Mouse (Mus musculus) heart, embryonic 12.5 days (tissue): Measurements from ENCODE around the gene Acadvl. TPM values are rescaled to one million over a fixed set of nuclear protein-coding genes. Genes with fewer than 3 reads are reported as not detected.

Source experiments
- ATAC-seq: fragments of 200-750 bp; cut with Nextera tagmentation; 2 replicates; pipeline ENCODE4 v1.8.0; 2017; ENCODE audit warnings: moderate TSS enrichment, moderate library complexity; ENCODE audit not compliant: insufficient number of reproducible peaks, low FRiP score
- H3K27ac ChIP-seq: fragments of 300-500 bp; sonication (generic); 2 replicates; pipeline ENCODE4 v1.5.1; 2016; ENCODE audit warnings: mild to moderate bottlenecking, moderate library complexity; ENCODE audit not compliant: poor library complexity, severe bottlenecking
- H3K27me3 ChIP-seq: fragments of 300-500 bp; sonication (generic); replicated peaks from 2 replicates; pipeline ENCODE4 v1.6.1; 2016; ENCODE audit warnings: mild to moderate bottlenecking, moderate library complexity
- H3K36me3 ChIP-seq: fragments of 300-500 bp; sonication (generic); 2 replicates; pipeline ENCODE4 v1.6.1; 2016; ENCODE audit warnings: mild to moderate bottlenecking, moderate library complexity
- H3K4me1 ChIP-seq: fragments of 300-500 bp; sonication (generic); replicated peaks from 2 replicates; pipeline ENCODE4 v1.6.1; 2016; ENCODE audit warnings: mild to moderate bottlenecking
- H3K4me2 ChIP-seq: fragments of 300-500 bp; sonication (generic); 2 replicates; pipeline ENCODE4 v1.6.1; 2016; ENCODE audit warnings: mild to moderate bottlenecking, moderate library complexity
- H3K4me3 ChIP-seq: fragments of 300-500 bp; sonication (generic); 2 replicates; pipeline ENCODE4 v1.5.1; 2016; ENCODE audit warnings: mild to moderate bottlenecking
- H3K9ac ChIP-seq: fragments of 300-500 bp; sonication (generic); 2 replicates; pipeline ENCODE4 v1.6.1; 2016; ENCODE audit warnings: mild to moderate bottlenecking, moderate library complexity
- H3K9me3 ChIP-seq: fragments of 300-500 bp; sonication (generic); replicated peaks from 2 replicates; pipeline ENCODE4 v1.6.1; 2016; ENCODE audit warnings: mild to moderate bottlenecking, moderate library complexity
- WGBS: fragments of 180-500 bp; shearing (Covaris S2); methylation state at CpG from one replicate; pipeline ENCODE4 v1.1.7; 2016; 5-methylcytosine and 5-hydroxymethylcytosine counted together
- polyA plus RNA-seq: library from polyadenylated mRNA; unstranded; fragments of >200 nt; fragmentation: Nextera tagmentation; extraction: Ambion mirVana; gene quantifications from 2 replicates; pipeline ENCODE4 v1.2.1, GENCODE M21; 2016

Gene Acadvl
- polyA plus RNA-seq, result 126 and 129 TPM in 2 replicates

DNA sequence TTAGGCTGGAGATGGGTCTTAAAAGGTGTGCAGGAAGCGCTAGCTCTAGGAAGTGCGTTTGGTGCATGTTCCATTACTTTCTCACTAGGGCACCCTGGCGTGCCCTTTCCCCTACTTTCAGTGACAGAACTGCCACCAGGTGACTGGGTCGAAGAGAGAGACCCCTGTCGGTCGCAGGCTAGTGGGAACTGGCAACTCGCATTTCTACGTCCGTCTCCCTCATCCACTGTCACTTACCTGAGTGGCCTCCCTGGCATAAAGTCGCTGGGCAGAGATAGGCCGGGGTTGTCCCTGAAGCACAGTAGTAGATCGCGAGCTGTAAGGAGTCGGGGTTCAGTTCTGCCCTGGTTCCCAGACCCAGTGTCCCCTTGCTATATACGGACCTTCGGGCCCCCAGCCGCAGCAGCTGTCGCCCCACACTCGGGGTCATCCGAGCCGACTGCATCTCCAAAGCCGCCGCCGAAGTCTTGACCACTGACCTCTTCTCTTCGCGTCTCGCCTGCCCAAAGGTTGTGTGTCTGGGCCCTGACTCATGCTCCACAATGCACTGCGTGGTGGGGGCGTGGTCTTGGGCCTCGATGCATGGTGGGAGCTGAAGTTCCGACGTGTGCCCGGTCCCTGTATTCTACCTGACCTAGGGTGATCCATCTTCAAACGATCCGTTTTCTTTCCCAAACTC, at the start of gene Acadvl:
TSS of gene Acadvl (minus strand) at position 532 of the 679 bp plus-strand sequence.
- H3K27me3 ChIP-seq, result no peaks in the 10 kb centered on the region
- H3K9me3 ChIP-seq, result no peaks in the 10 kb centered on the region
- peaks cover 39% of the 10 kb centered on the region for H3K36me3 ChIP-seq
- ATAC-seq, result peak; percentile 87
- peak within 1 kb of the TSS; percentile 86 for H3K9ac ChIP-seq
- peak within 1 kb of the TSS; percentile 85 for H3K27ac ChIP-seq
- H3K4me2 ChIP-seq, result peak within 1 kb of the TSS; percentile 85
- H3K4me1 ChIP-seq, result peaks cover 39% of the 10 kb centered on the region
- peak within 1 kb of the TSS; percentile 68 for H3K4me3 ChIP-seq
- WGBS, result under 1% methylated on average over 35 of the region's 35 CpGs

DNA sequence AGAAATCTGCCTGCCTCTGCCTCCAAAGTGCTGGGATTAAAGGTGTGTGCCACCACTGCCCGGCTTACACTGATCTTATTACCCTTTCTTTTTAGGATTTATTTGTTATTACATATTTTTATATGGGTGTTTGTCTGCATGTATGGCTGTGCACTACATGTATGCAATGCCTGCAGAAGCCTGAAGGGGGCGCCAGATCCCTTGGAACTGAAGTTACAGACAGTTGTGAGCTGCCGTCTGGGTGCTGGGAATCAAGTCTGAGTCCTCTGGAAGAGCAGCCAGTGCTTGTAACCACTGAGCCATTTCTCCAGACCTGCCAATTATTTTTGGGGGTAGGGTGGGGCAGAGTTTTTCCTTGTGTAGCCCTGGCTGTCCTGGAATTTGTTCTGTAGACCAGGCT, 47.8 kb upstream of the Acadvl start:
- ATAC-seq, result no peak
- peaks cover 29% of the 10 kb centered on the region for H3K4me1 ChIP-seq
- no peaks in the 10 kb centered on the region for H3K36me3 ChIP-seq
- H3K4me2 ChIP-seq, result no peak overlapping the region
- H3K27ac ChIP-seq, result no peak overlapping the region
- peaks cover 7% of the 10 kb centered on the region for H3K9me3 ChIP-seq
- H3K27me3 ChIP-seq, result no peaks in the 10 kb centered on the region
- H3K9ac ChIP-seq, result no peak overlapping the region
- no peak overlapping the region for H3K4me3 ChIP-seq
- 64% methylated on average over 3 of the region's 3 CpGs for WGBS

DNA sequence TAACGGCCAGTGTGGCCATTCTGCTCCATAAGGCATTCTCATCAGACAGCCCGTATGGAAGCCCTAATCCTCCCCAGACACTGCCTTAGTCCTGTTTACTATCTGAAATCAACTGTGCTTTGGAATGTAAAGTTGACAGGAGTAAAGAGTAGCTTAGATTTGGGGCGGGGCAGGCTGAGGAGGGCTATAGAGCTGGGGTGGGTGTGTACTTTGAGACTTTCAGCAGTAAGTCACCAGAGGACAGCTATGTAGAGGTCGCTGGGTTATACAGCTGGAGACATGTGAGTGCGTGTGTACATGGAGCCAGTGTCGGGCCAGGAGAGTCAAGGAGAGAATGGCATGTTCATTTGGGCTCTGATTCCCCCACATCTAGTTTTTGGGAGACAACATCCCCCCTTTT, 44.7 kb upstream of the Acadvl start:
- 37% methylated on average over 6 of the region's 6 CpGs for WGBS
- Histone ChIP-seq H3K9ac (no peak overlapping the region), H3K27me3 (peaks cover 14% of the 10 kb centered on the region), H3K4me3 (no peak overlapping the region), H3K9me3 (peaks cover 7% of the 10 kb centered on the region), H3K4me2 (no peak overlapping the region), H3K27ac (no peak overlapping the region), H3K4me1 (peaks cover 10% of the 10 kb centered on the region; the same call in 1 of the 2 replicates), H3K36me3 (no peaks in the 10 kb centered on the region)
- ATAC-seq, result no peak

DNA sequence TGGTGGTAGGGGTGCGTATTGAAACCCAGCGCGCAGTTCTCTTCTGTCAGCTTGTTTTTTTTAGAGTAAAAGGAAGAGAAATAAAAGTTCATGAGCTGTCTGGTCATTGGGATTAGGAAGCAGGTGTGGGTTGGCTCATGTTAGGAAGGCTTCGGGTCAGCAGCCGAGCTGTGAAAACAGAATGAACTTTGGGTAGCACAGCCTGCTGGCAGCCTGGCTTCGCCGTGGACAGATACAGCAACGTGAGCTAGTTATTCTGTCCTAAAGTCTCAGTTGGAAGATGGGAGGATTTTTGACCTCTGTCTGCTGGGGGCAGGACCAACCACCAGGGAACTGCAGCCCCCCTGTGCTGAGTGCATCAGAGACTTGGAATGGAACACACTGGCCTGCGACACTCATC, 42.6 kb upstream of the Acadvl start:
- Histone ChIP-seq H3K27ac (no peak overlapping the region), H3K4me2 (no peak overlapping the region), H3K9ac (no peak overlapping the region), H3K4me1 (peaks cover 10% of the 10 kb centered on the region; the same call in 1 of the 2 replicates), H3K27me3 (peaks cover 22% of the 10 kb centered on the region), H3K9me3 (peaks cover 3% of the 10 kb centered on the region; the same call in 1 of the 2 replicates), H3K36me3 (no peaks in the 10 kb centered on the region), H3K4me3 (no peak overlapping the region)
- WGBS, result 86% methylated on average over 9 of the region's 9 CpGs
- ATAC-seq, result no peak

DNA sequence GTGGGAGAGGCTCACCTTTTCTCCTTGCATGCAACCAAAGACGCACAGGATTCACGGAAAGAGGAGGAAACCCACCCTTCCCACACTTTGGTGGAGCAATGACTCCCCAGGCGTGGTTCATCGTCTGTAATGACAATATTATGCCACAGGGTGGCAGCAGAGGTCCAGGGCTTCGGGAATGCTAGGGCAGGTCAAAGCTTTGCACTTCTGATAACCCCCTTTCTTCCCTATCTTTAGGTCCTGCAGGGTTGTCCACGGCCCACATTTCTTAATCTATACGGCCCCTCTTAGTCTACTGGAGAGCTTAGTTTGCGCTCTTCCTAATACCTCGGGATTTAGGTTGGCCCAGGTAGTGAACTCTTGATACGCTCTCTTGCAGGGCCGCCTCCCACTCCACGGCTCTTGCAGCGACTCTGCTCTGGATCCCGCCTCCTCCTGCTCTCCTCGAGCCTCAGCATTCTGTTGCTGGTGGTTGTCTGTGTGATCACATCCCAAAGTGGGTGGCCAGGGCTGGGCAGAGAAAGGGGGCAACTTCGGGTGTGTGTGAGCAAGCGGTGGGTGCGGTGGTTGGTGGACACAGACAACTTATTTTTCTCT, 40.5 kb upstream of the Acadvl start:
- no peaks in the 10 kb centered on the region for H3K9me3 ChIP-seq
- peak overlapping the region; percentile 45 for H3K4me2 ChIP-seq
- peaks cover 33% of the 10 kb centered on the region for H3K27me3 ChIP-seq
- 0 out of 2 replicates have a peak overlapping the region, but pooled peaks have one; percentile 2 for H3K4me3 ChIP-seq
- no peak overlapping the region for H3K9ac ChIP-seq
- no peaks in the 10 kb centered on the region for H3K36me3 ChIP-seq
- ATAC-seq, result peak; percentile 28; the same call in 1 of the 2 replicates
- H3K27ac ChIP-seq, result no peak overlapping the region
- H3K4me1 ChIP-seq, result peaks cover 10% of the 10 kb centered on the region; the same call in 1 of the 2 replicates
- 23% methylated on average over 18 of the region's 18 CpGs for WGBS

DNA sequence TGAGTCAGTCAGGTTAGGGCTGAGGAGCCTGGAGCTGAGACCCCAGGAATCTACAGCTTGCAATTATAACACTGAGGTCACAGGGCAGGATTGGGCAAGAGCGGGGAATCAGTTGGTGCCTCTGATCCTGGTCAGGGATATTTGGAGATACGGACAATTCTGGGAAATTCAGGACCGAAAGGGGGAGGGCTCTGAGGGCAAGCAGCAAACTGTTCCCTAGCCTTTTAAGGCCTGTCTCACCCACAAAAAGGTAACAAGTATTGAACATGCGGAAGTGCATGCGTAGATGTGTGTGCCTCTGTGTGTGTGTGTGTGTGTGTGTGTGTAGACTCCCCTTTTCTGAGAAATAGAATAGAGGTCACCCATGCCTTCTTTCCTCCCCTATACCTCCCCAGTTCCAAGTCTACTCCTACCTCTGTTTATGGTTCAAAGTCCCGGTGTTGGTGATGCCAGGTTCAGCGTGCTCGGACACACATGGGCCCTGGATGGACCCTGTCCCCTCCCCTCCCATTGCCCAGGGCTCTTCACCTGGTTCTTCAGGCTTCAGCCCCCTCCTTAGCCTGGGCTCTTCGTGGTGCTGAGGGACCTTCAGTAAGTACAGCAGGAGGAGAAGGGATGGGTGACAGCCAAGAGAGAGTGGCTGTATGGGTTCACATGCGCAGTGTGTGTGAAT, 38.8 kb upstream of the Acadvl start, which contains the start of gene Asgr1:
TSS of gene Asgr1 (plus strand) at position 188 of the 673 bp plus-strand sequence.
- no peak within 1 kb of the TSS for H3K4me3 ChIP-seq
- ATAC-seq, result no peak
- no peaks in the 10 kb centered on the region for H3K9me3 ChIP-seq
- no peak within 1 kb of the TSS for H3K27ac ChIP-seq
- peaks cover 33% of the 10 kb centered on the region for H3K27me3 ChIP-seq
- no peaks in the 10 kb centered on the region; the same call in 1 of the 2 replicates for H3K4me1 ChIP-seq
- no peaks in the 10 kb centered on the region for H3K36me3 ChIP-seq
- 81% methylated on average over 10 of the region's 10 CpGs for WGBS
- H3K9ac ChIP-seq, result no peak within 1 kb of the TSS
- no peak within 1 kb of the TSS for H3K4me2 ChIP-seq

DNA sequence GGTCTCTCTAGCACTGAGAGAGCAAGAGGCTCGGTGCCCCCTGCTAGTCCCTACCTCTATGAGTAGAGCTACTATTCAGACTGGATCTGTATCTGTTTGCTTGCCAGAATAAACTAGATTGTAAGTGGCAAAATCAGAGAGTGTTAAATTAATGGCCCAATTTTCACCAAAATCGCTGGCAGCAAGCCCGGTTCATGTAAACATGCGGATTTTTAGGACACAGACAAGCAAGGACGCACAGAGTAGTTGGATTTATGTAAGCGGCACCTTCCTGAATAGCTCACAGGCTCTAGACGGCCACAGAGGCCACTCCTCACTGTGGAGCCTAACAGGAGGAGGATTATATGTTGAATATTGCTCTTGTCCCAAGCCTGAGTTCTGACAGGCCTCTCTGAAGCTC, 37.9 kb upstream of the Acadvl start:
- 65% methylated on average over 7 of the region's 7 CpGs for WGBS
- Histone ChIP-seq H3K9me3 (no peaks in the 10 kb centered on the region), H3K4me2 (no peak overlapping the region), H3K36me3 (no peaks in the 10 kb centered on the region), H3K27me3 (peaks cover 33% of the 10 kb centered on the region), H3K27ac (no peak overlapping the region), H3K4me3 (no peak overlapping the region), H3K4me1 (no peaks in the 10 kb centered on the region; the same call in 1 of the 2 replicates), H3K9ac (no peak overlapping the region)
- no peak for ATAC-seq

DNA sequence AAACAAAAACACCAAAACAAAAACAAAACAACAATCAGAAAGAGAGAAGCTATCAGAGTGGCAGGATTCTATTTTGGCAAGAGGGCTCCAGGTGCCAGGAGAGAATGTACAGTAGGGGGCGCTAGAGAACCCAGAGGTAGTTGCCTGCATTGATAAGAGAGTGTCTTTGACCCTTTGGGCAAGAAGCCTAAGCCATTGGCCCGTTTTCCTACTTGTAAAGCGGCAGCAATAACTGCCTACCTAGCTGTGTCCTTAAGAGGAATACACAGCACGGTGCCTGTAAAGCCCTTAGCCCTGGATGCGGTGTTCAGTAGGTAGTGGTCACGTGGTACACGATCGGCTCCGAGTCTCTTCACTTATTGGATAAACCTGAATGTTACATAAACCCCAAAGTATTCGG, 34.6 kb upstream of the Acadvl start:
- WGBS, result 47% methylated on average over 10 of the region's 10 CpGs
- Histone ChIP-seq H3K4me1 (no peaks in the 10 kb centered on the region), H3K4me2 (no peak overlapping the region), H3K9ac (no peak overlapping the region), H3K36me3 (peaks cover 3% of the 10 kb centered on the region), H3K4me3 (no peak overlapping the region), H3K27me3 (peaks cover 17% of the 10 kb centered on the region), H3K27ac (no peak overlapping the region), H3K9me3 (no peaks in the 10 kb centered on the region)
- ATAC-seq, result no peak

DNA sequence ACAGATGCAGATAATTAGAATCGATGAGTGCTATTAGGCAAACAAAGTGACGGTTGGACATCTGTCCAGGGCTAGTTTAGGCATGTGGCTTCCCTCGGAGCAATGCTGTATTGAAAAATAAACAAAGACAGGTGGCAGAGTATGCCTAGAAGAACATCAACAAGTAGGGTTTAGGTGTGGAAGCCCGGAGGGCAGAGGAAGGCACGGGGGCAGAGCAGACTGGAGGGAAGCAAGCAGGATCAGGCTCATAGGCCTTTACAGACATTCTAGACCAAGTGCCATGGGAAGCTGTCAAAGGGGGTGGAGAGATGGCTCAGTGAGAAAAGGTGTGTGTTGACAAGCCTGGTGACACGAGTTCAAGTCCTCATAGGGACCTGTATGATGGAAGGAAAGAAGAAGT, 34.2 kb upstream of the Acadvl start:
- no peak overlapping the region for H3K4me3 ChIP-seq
- H3K4me2 ChIP-seq, result no peak overlapping the region
- WGBS, result 76% methylated on average over 6 of the region's 6 CpGs
- no peaks in the 10 kb centered on the region for H3K4me1 ChIP-seq
- H3K27me3 ChIP-seq, result peaks cover 14% of the 10 kb centered on the region
- peaks cover 7% of the 10 kb centered on the region for H3K36me3 ChIP-seq
- H3K27ac ChIP-seq, result no peak overlapping the region
- no peaks in the 10 kb centered on the region for H3K9me3 ChIP-seq
- no peak for ATAC-seq
- no peak overlapping the region for H3K9ac ChIP-seq

DNA sequence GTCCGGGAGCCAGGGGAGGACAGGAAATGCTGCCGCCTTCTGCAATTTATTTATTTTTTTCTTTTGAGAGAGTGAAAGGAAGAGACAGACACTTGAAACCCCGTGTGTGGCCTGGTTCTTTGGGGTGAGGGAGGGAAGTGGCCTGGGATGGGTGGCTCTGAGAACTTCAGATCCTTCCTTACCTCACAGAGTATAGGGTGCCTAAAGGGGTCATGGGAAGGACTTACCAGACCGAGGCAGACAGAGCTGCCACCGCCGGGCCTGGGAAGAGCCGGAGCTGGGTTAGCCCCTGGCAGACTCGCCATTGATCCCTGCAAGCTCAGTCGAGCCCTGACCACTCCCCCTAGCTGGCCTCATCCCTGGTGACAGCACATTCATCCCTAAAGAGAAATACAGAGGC, 30.2 kb upstream of the Acadvl start:
- H3K4me3 ChIP-seq, result no peak overlapping the region
- no peak overlapping the region for H3K27ac ChIP-seq
- H3K4me2 ChIP-seq, result no peak overlapping the region
- WGBS, result 41% methylated on average over 9 of the region's 9 CpGs
- no peak for ATAC-seq
- no peaks in the 10 kb centered on the region for H3K9me3 ChIP-seq
- H3K9ac ChIP-seq, result no peak overlapping the region
- no peaks in the 10 kb centered on the region for H3K27me3 ChIP-seq
- peaks cover 44% of the 10 kb centered on the region for H3K36me3 ChIP-seq
- H3K4me1 ChIP-seq, result no peaks in the 10 kb centered on the region

DNA sequence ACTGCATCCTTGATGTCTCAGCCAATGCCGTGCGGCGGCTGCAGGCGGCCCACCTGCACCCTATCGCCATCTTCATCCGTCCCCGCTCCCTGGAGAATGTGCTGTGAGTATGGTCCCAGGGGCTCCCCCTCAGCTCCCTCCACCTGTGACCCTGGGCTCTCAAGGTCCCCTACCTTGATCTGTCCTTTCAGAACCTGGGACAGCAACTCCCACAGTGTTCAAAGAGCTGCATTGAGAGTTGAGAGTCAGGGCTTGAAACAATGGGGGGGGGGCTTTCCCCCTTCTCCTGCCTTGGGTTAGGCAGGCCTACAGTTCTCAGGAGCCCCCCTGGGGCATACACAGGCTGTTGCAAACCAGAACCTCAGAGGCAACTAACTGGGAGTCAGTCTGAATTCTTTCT, 28.5 kb upstream of the Acadvl start:
- H3K4me3 ChIP-seq, result no peak overlapping the region
- H3K4me1 ChIP-seq, result no peaks in the 10 kb centered on the region
- H3K27me3 ChIP-seq, result no peaks in the 10 kb centered on the region
- ATAC-seq, result no peak
- WGBS, result 84% methylated on average over 7 of the region's 7 CpGs
- H3K27ac ChIP-seq, result no peak overlapping the region
- H3K4me2 ChIP-seq, result no peak overlapping the region
- no peaks in the 10 kb centered on the region for H3K9me3 ChIP-seq
- no peak overlapping the region for H3K9ac ChIP-seq
- peaks cover 57% of the 10 kb centered on the region for H3K36me3 ChIP-seq
